Mouse (Mus musculus): ENCODE data around the gene Mtr.

GRCm38 (mm10) chr13:12228248-12228647, 29.7 kb downstream of the Mtr start:
- no peak for TF ChIP-seq CTCF (IDR thresholded peaks at IDR 0.05; ENCODE audit: borderline replicate concordance, insufficient read depth, low read depth, low read length)
- TF ChIP-seq POLR2A (IDR thresholded peaks at IDR 0.05; ENCODE audit: borderline replicate concordance, insufficient read depth, low read length), result no peak
